Mouse (Mus musculus) hindbrain, embryonic 12.5 days (tissue): ENCODE data around the gene Aup1. TPM values are rescaled to one million over a fixed set of nuclear protein-coding genes. Genes with fewer than 3 reads are reported as not detected.

Experiments
- ATAC-seq: fragments of 200-750 bp; cut with Nextera tagmentation; 2 replicates; pipeline ENCODE4 v1.8.0; 2017; ENCODE audit warnings: moderate TSS enrichment; ENCODE audit not compliant: low FRiP score
- H3K27ac ChIP-seq: fragments of 300-500 bp; sonication (generic); 2 replicates; pipeline ENCODE4 v1.5.1; 2016; ENCODE audit warnings: mild to moderate bottlenecking
- H3K27me3 ChIP-seq: fragments of 300-500 bp; sonication (generic); 2 replicates; pipeline ENCODE4 v1.6.1; 2016; ENCODE audit warnings: mild to moderate bottlenecking
- H3K36me3 ChIP-seq: fragments of 300-500 bp; sonication (generic); 2 replicates; pipeline ENCODE4 v1.6.1; 2016; ENCODE audit warnings: mild to moderate bottlenecking
- H3K4me1 ChIP-seq: fragments of 300-500 bp; sonication (generic); 2 replicates; pipeline ENCODE4 v1.6.1; 2016
- H3K4me2 ChIP-seq: fragments of 300-500 bp; sonication (generic); replicated peaks from 2 replicates; pipeline ENCODE4 v1.6.1; 2016; ENCODE audit warnings: mild to moderate bottlenecking
- H3K4me3 ChIP-seq: fragments of 300-500 bp; sonication (generic); 2 replicates; pipeline ENCODE4 v1.5.1; 2016; ENCODE audit warnings: mild to moderate bottlenecking
- H3K9ac ChIP-seq: fragments of 300-500 bp; sonication (generic); 2 replicates; pipeline ENCODE4 v1.6.1; 2016; ENCODE audit warnings: mild to moderate bottlenecking, moderate library complexity
- H3K9me3 ChIP-seq: fragments of 300-500 bp; sonication (generic); replicated peaks from 2 replicates; pipeline ENCODE4 v1.6.1; 2016; ENCODE audit warnings: mild to moderate bottlenecking
- WGBS: fragments of 180-500 bp; shearing (Covaris S2); methylation state at CpG from one replicate; pipeline ENCODE4 v1.1.7; 2016; 5-methylcytosine and 5-hydroxymethylcytosine counted together
- polyA plus RNA-seq: library from polyadenylated mRNA; unstranded; fragments of >200 nt; fragmentation: Nextera tagmentation; extraction: Ambion mirVana; gene quantifications from 2 replicates; pipeline ENCODE4 v1.2.1, GENCODE M21; 2016

Gene Aup1
- polyA plus RNA-seq, 1 experiment from 2014 or later: 158 TPM

DNA sequence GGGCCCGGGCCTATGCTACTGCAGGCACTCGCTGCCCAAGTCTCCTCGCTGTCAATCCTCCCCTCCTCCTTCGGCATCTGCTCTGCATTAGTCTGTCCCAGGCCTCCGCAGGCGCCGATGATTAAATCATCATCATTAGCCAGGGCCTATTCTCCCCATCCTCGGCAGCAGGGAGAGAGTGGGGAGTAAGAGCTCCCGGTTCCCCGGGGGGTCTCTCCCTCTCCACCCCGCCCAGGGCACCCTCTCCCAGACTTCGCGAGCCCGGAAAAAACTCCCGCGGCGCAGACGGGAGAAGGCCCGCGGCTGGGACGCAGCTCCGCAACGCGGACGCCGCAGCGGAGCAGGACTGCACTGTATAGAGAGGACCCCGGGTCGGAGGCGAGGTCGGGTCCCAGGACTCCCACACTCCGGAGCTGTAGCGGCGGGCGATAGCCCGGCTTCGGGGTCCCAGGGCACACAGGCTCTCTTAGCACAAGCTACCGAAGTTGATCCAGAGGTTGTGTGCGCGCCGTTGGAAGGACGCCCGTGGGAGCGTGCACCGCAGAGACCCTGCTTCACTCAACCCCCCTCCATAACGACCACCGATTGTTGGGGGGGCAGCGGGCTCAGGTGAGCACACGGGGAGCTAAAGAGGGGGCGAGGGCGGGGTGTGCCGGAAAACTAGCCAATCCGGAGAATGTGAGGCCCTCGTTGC is 23.5 kb downstream of the Aup1 start, which contains the start of gene Pcgf1:
Gene Pcgf1 (plus strand): TSS at position 240 of the 694 bp plus-strand sequence.
- Histone ChIP-seq H3K4me1 (peaks cover 21% of the 10 kb centered on the region), H3K4me2 (peak within 1 kb of the TSS; percentile 97), H3K9me3 (no peaks in the 10 kb centered on the region), H3K36me3 (peaks cover 22% of the 10 kb centered on the region), H3K27me3 (peaks cover 56% of the 10 kb centered on the region), H3K27ac (peak within 1 kb of the TSS; percentile 84), H3K4me3 (peak within 1 kb of the TSS; percentile 69), H3K9ac (peak within 1 kb of the TSS; percentile 84)
- peak; percentile 88 for ATAC-seq
- WGBS: under 1% methylated on average over 54 of the region's 54 CpGs

DNA sequence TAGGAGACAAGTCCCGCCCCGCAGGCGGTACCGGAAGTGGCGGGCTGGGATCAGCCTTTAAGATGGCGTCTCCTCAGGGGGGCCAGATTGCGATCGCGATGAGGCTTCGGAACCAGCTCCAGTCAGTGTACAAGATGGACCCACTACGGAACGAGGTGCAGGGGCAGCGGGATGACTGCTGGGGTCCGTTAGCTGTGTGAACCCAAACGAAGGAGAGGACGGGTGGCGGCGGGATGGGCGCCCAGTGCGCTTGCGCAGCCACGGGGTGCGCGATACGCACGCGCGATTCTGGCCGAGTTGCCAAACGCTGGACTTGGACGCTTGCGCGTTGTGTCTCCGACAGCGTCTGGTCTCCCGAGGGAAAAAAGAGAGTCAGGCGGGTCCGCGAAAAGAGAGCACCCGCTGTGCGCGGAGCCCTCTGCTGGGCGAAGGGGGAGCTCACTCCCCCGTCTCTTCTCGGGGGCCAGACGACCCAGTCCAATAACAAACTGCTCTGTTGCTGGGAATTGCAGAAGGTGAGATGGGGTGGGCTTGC is 24.1 kb downstream of the Aup1 start:
- Histone ChIP-seq H3K36me3 (peaks cover 22% of the 10 kb centered on the region), H3K4me2 (peak overlapping the region; percentile 97), H3K9ac (peak overlapping the region; percentile 84), H3K27ac (peak overlapping the region; percentile 84), H3K27me3 (peaks cover 56% of the 10 kb centered on the region), H3K4me1 (peaks cover 21% of the 10 kb centered on the region), H3K9me3 (no peaks in the 10 kb centered on the region), H3K4me3 (peak overlapping the region; percentile 69)
- ATAC-seq: peak; percentile 93
- under 1% methylated on average over 46 of the region's 46 CpGs for WGBS

DNA sequence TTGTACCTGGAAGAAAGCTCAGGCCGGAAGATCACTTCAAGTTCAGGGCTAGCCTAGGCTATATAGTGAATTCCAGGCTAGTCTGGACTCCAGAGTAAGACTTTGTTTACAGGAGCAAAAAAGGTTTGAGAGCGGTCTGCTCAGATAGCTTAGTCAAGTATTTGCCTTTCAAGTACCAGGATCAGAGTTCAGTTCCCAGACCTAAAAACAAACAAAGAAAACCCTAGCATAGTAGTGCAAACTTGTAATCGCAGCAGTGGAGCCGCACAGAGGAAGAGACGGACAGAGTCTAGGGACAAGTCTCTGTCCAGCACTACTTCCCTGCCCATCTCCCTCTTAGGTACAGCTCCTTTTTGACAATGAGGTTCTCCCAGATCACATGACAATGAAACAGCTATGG is 25.9 kb downstream of the Aup1 start:
- Histone ChIP-seq H3K27ac (no peak overlapping the region), H3K4me2 (no peak overlapping the region), H3K4me1 (peaks cover 30% of the 10 kb centered on the region), H3K36me3 (peaks cover 22% of the 10 kb centered on the region), H3K9ac (no peak overlapping the region), H3K4me3 (no peak overlapping the region), H3K27me3 (peaks cover 56% of the 10 kb centered on the region), H3K9me3 (no peaks in the 10 kb centered on the region)
- WGBS: 90% methylated on average over 5 of the region's 5 CpGs
- ATAC-seq: no peak

DNA sequence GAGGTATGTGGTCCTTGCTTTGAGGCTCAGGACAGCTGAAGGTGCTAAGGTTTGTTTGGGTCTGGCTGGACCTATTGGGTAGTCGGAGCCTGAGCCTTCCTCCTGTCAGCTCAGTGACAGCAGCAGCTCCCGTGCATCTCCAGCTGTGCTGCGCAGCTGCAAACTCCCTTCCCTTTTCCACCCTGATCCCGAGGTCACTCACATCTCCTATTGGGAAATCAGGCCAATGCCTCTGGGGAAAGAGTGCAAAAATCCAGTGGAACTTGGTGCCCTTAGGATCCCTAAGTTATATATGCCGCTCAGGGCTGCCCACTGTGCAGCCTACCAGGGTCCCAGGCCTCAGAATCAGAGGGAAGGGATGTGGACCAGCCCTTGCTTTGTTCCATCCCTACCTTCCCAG is 29.2 kb downstream of the Aup1 start:
- Histone ChIP-seq H3K4me3 (no peak overlapping the region), H3K4me2 (no peak overlapping the region), H3K4me1 (peaks cover 36% of the 10 kb centered on the region), H3K36me3 (peaks cover 22% of the 10 kb centered on the region), H3K9me3 (no peaks in the 10 kb centered on the region), H3K27ac (no peak overlapping the region), H3K27me3 (peaks cover 69% of the 10 kb centered on the region), H3K9ac (0 out of 2 replicates have a peak overlapping the region, but pooled peaks have one; percentile 23)
- WGBS: 7% methylated on average over 5 of the region's 5 CpGs
- no peak for ATAC-seq

GRCm38 (mm10) chr6:83084477-83084876 is 30.2 kb downstream of the Aup1 start:
- no peaks in the 10 kb centered on the region for H3K9me3 ChIP-seq
- H3K4me2 ChIP-seq: no peak overlapping the region
- H3K27me3 ChIP-seq: peaks cover 78% of the 10 kb centered on the region
- H3K9ac ChIP-seq: no peak overlapping the region
- WGBS: 4% methylated on average over 6 of the region's 6 CpGs
- H3K4me3 ChIP-seq: no peak overlapping the region
- H3K4me1 ChIP-seq: peaks cover 29% of the 10 kb centered on the region
- ATAC-seq: no peak
- peaks cover 22% of the 10 kb centered on the region for H3K36me3 ChIP-seq
- H3K27ac ChIP-seq: no peak overlapping the region

DNA sequence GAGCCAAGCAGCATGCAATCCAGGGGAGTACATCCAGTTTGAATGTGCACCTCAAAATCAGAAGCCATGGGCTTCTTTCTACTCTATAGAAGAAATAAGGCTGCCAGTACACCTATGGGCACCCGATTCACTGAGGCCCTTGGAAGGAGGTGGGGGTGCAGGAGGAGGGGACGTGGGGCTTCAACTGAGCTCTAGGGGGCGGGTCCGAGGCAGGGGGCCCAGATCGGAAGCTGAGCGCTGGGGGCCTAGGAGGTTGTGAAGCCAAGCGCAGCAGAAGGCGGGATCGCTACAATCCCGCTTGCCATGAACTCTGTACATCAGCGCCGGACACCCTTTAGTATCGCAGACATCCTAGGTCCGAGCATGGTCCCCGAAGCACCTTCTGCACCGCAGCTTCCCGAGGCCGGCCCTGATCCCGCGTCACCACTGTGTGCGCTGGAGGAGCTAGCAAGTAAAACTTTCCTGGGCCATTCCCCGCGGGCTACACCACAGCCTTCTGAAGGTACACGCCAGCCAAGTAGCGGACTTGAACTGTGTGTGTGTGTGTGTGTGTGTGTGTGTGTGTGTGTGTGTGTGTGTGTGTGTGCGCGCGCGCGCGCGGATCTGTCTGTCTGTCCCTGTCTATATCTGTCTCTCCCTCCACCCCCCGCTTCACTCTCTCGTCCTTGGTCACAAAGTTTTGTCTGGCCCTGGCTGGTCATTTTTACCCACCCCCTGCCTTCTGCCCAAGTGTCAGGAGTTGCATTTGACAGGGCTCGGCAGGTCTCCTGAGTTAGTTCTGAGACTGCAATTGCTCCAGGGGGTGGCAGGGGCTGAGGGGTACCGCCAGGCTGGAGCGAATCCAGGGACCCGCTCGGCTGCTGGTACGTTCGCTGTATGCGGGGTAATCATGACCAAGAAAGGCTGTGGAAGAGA is 32.1 kb downstream of the Aup1 start, which contains the start of gene Lbx2:
Gene Lbx2 (plus strand): TSS at position 247 of the 915 bp plus-strand sequence.
- Histone ChIP-seq H3K4me2 (peak within 1 kb of the TSS; percentile 40), H3K9me3 (no peaks in the 10 kb centered on the region), H3K9ac (no peak within 1 kb of the TSS), H3K4me1 (peaks cover 21% of the 10 kb centered on the region), H3K36me3 (peaks cover 5% of the 10 kb centered on the region), H3K4me3 (no peak within 1 kb of the TSS), H3K27ac (no peak within 1 kb of the TSS), H3K27me3 (peaks cover 94% of the 10 kb centered on the region)
- 3% methylated on average over 42 of the region's 42 CpGs for WGBS
- ATAC-seq: no peak

DNA sequence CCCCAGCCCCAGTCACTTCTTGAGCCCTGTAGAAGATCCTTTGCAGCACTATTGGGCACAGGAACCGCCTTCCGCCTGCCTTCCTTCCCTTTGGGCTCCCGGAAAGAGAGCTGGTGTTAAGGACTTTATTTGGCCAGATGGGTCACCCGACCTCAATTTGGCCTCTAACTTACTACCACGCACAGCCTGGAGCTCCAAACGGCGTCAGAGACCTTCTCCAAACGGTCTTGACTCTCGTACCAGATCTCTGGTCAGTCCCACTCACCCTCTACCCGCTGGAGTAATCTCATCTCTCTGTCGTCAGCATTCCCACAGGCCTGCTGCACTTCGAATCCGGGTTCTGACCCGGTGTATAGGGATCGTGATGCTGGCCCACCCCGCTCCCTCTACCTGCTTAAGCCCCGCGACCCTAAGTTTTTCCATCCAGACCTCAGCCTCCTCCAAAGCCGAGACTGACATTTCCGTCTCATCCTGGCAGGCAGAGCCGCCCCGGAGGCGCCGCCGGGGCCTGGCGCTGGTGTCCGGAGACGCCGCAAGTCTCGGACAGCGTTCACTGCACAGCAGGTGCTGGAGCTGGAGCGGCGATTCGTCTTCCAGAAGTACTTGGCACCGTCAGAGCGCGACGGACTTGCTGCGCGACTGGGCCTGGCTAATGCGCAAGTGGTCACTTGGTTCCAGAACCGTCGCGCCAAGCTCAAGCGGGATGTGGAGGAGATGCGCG is 33.0 kb downstream of the Aup1 start:
- H3K36me3 ChIP-seq: no peaks in the 10 kb centered on the region
- no peak overlapping the region for H3K9ac ChIP-seq
- H3K4me3 ChIP-seq: peak overlapping the region; percentile 18
- H3K27ac ChIP-seq: no peak overlapping the region
- H3K27me3 ChIP-seq: peaks cover 89% of the 10 kb centered on the region
- 2% methylated on average over 47 of the region's 47 CpGs for WGBS
- H3K4me2 ChIP-seq: peak overlapping the region; percentile 40
- H3K9me3 ChIP-seq: no peaks in the 10 kb centered on the region
- H3K4me1 ChIP-seq: peaks cover 21% of the 10 kb centered on the region
- ATAC-seq: no peak

- WGBS: 6% methylated on average over 9 of the region's 9 CpGs
Measured at GRCm38 (mm10) chr6:83087926-83088260, 33.6 kb downstream of the Aup1 start.

DNA sequence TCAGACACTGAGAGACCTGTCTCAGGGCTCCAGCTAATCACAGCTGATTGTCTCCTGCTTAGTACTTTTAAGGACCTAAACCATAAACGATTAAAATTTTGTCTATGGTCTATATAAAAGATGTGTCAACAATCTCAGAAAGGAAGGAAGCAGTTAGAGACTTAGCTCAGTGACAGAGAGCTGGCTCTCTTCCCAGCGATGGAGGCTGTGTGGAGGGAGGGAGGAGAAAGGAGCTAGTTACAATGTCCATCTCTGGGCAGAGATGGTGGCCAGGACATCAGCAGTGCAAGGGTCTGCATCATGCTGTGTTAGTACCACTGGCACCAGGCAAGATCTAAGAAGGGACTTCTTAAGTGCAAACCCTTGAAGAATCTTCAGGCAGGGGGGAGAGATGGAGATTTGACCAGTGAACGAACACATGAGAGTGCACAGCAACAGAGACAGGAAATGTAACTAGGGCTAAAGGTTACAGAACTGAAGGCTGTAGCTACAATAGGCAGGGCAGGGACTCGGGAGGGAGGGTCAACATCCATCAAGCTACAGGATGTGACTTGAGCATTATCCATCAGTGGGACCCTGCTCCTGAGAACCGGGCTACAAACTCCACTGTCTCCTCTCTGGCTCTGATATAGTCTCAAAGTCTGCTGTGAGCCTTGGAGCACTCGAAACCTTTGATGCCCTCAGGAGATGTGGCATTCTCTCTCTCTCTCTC is 38.3 kb downstream of the Aup1 start:
- H3K36me3 ChIP-seq: no peaks in the 10 kb centered on the region
- no peak overlapping the region for H3K4me2 ChIP-seq
- peaks cover 52% of the 10 kb centered on the region for H3K27me3 ChIP-seq
- peaks cover 2% of the 10 kb centered on the region; the same call in 1 of the 2 replicates for H3K4me1 ChIP-seq
- no peak for ATAC-seq
- 40% methylated on average over 6 of the region's 6 CpGs for WGBS
- 0 out of 2 replicates have a peak, but pooled peaks cover 3% of the 10 kb centered on the region for H3K9me3 ChIP-seq
- no peak overlapping the region for H3K27ac ChIP-seq
- H3K4me3 ChIP-seq: no peak overlapping the region
- H3K9ac ChIP-seq: no peak overlapping the region

More at GRCm38 (mm10) chr6:83087926-83088260, 33.6 kb downstream of the Aup1 start:
- Histone ChIP-seq H3K27me3 (peaks cover 89% of the 10 kb centered on the region), H3K36me3 (no peaks in the 10 kb centered on the region), H3K4me2 (peak overlapping the region; percentile 40), H3K27ac (no peak overlapping the region), H3K9me3 (no peaks in the 10 kb centered on the region), H3K9ac (no peak overlapping the region), H3K4me3 (peak overlapping the region; percentile 18), H3K4me1 (peaks cover 21% of the 10 kb centered on the region)
- ATAC-seq: no peak

DNA sequence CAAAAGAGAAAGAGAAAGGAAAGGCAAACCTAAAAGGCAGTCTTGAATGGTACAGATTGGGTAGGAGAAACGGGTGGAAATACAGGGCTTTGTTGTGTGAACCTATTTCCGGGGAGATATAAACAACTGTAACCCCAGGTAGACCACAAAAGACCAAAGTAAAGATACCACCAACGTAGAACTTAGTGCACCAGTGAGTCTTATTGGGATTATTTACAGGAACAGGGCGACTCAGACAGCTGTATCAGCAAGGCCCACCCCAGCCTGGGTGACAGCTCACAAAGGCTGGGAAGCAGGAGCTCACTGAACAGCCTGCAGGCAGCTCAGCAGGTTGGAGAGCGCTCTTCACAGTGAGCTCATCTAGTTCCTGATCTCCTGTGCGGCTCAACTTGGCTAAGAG is 41.6 kb downstream of the Aup1 start:
- Histone ChIP-seq H3K27ac (no peak overlapping the region), H3K9me3 (0 out of 2 replicates have a peak, but pooled peaks cover 3% of the 10 kb centered on the region), H3K9ac (no peak overlapping the region), H3K4me1 (peaks cover 3% of the 10 kb centered on the region; the same call in 1 of the 2 replicates), H3K27me3 (peaks cover 28% of the 10 kb centered on the region), H3K4me3 (no peak overlapping the region), H3K36me3 (no peaks in the 10 kb centered on the region), H3K4me2 (no peak overlapping the region)
- 48% methylated on average over 6 of the region's 6 CpGs for WGBS
- ATAC-seq: no peak

DNA sequence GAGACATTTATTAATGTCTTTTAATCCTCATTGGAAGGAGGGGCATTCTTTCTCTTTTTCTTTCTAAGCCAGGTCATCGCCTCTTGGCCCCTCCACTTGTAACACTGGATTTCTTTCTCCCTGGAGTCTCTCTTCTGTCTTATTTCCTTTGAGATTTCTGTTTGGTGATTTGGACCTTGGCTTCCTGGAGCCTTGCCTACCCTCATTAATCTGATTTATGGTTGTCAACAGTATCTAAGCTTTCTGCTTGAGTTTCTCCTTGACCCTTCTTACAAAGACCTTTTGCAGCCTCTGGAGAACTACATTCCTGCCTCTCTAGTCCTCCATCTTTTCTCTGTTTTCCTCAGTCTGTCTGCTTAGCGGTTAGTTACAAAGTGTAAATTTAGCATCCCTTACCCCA is 44.1 kb downstream of the Aup1 start:
- no peak for ATAC-seq
- Histone ChIP-seq H3K9me3 (0 out of 2 replicates have a peak, but pooled peaks cover 3% of the 10 kb centered on the region), H3K27me3 (peaks cover 25% of the 10 kb centered on the region), H3K4me3 (no peak overlapping the region), H3K4me1 (peaks cover 19% of the 10 kb centered on the region), H3K27ac (no peak overlapping the region), H3K9ac (no peak overlapping the region), H3K36me3 (no peaks in the 10 kb centered on the region), H3K4me2 (no peak overlapping the region)
- WGBS: 82% methylated on average over 2 of the region's 2 CpGs
